Mouse (Mus musculus): ENCODE measurements around the gene Nol4l.

- TF ChIP-seq EP300 (IDR thresholded peaks at IDR 0.05; ENCODE audit: low read depth) (no peak), CTCF (IDR thresholded peaks at IDR 0.05; ENCODE audit: low read depth) (no peak)
Observed at GRCm38 (mm10) chr2:153423113-153423512, 106.7 kb downstream of the Nol4l start.

Measured in liver, embryonic 14.5 days (tissue).